Mouse (Mus musculus) heart, embryonic 14.5 days (tissue): ENCODE data around the gene Cog7. TPM values are rescaled to one million over a fixed set of nuclear protein-coding genes. Genes with fewer than 3 reads are reported as not detected.

Experiments
- ATAC-seq: fragments of 200-750 bp; cut with Nextera tagmentation; 2 replicates; pipeline ENCODE4 v1.8.0; 2017; ENCODE audit warnings: low read depth, moderate TSS enrichment; ENCODE audit not compliant: insufficient number of reproducible peaks, insufficient read depth, low FRiP score
- H3K27ac ChIP-seq, 2 experiments: fragments of 200-500 bp in 1 of 2; fragments of 300-500 bp in 1 of 2; sonication (generic) in 1 of 2; replicated peaks in 1 of 2; 2 replicates each; pipeline ENCODE4 v1.5.1; 2012 to 2014; ENCODE audit warnings: low read depth in 2 of 2, low read length in 2 of 2, control low read depth in 1 of 2, mild to moderate bottlenecking in 1 of 2, mixed read lengths in 1 of 2; ENCODE audit not compliant: control insufficient read depth in 1 of 2, insufficient read depth in 1 of 2
- H3K27me3 ChIP-seq: fragments of 300-500 bp; sonication (generic); 2 replicates; pipeline ENCODE4 v1.6.1; 2014; ENCODE audit warnings: mild to moderate bottlenecking, low read length, control low read depth; ENCODE audit not compliant: control insufficient read depth, insufficient read depth
- H3K36me3 ChIP-seq: fragments of 300-500 bp; sonication (generic); 2 replicates; pipeline ENCODE4 v1.6.1; 2014; ENCODE audit warnings: mild to moderate bottlenecking, control low read depth, low read length, mixed read lengths; ENCODE audit not compliant: control insufficient read depth, insufficient read depth
- H3K4me1 ChIP-seq, 2 experiments: fragments of 200-500 bp in 1 of 2; fragments of 300-500 bp in 1 of 2; sonication (generic) in 1 of 2; 2 replicates each; pipeline ENCODE4 v1.6.1; 2012 to 2014; ENCODE audit warnings: low read length in 2 of 2, control low read depth in 1 of 2, mixed read lengths in 1 of 2; ENCODE audit not compliant: control insufficient read depth in 2 of 2, insufficient read depth in 2 of 2
- H3K4me2 ChIP-seq: fragments of 300-500 bp; sonication (generic); 2 replicates; pipeline ENCODE4 v1.6.1; 2014; ENCODE audit warnings: mild to moderate bottlenecking, low read length
- H3K4me3 ChIP-seq, 2 experiments: fragments of 200-500 bp in 1 of 2; fragments of 300-500 bp in 1 of 2; sonication (generic) in 1 of 2; 2 replicates each; pipeline ENCODE4 v1.5.1; 2012 to 2014; ENCODE audit warnings: low read length in 2 of 2, mild to moderate bottlenecking in 2 of 2, control low read depth in 1 of 2, low read depth in 1 of 2, moderate library complexity in 1 of 2; ENCODE audit not compliant: control insufficient read depth in 1 of 2, insufficient read depth in 1 of 2
- H3K9ac ChIP-seq: fragments of 300-500 bp; sonication (generic); 2 replicates; pipeline ENCODE4 v1.6.1; 2014; ENCODE audit warnings: mild to moderate bottlenecking, low read length
- H3K9me3 ChIP-seq: fragments of 300-500 bp; sonication (generic); 2 replicates; pipeline ENCODE4 v1.6.1; 2016; ENCODE audit warnings: low read length, control low read depth; ENCODE audit not compliant: control insufficient read depth
- WGBS: fragments of 180-500 bp; shearing (Covaris S2); extraction: QIAGEN DNeasy Blood & Tissue Kit; methylation state at CpG from one replicate; pipeline ENCODE4 v1.1.7; 2014; 5-methylcytosine and 5-hydroxymethylcytosine counted together
- polyA plus RNA-seq: library from polyadenylated mRNA; unstranded; fragments of >200 nt; fragmentation: Nextera tagmentation; extraction: Ambion mirVana; gene quantifications from 2 replicates; pipeline ENCODE4 v1.2.1, GENCODE M21; 2014

The Cog7 gene
- polyA plus RNA-seq, 1 experiment from 2014 or later, result 18.3 TPM

DNA sequence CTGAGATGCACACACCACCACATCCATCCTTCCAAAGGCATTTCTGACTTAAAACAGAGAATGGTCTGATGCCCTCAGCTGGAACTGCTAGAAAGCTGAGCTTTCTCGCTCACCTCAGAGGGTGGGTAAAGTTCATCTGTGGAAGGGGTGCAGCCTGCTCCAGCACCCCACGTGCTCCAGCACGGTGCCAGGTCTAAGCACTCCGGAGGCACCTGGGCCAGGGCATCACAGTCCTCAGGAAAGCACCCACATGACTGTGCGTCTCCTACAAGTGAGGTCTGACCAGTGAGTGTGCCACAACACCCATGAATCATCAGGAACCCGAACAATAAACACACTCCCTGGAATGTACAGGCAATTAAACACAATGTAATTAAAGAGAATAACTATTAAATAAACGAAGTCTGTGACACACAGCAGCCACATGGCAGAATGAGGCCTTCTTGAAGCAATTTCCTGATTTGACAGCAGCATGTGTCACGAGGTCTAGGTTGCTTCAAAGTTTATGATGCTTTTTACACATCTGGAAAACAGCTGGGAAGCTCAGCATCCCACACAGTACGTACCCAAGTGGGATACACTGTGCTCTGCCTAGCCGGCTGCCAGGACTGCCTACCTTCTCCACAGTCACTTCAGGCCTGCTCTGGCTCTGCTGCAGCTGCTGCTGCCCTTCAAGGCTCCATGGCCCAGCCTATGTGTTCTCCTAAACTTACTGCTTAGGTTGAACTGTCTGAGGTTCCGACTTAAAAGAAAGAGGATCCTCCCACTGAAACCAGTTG is 26.4 kb downstream of the Cog7 start:
- Histone ChIP-seq H3K27me3 (no peaks in the 10 kb centered on the region), H3K4me2 (no peak overlapping the region), H3K9me3 (no peaks in the 10 kb centered on the region), H3K9ac (no peak overlapping the region), H3K36me3 (peaks cover 29% of the 10 kb centered on the region), H3K27ac (no peak overlapping the region), H3K4me3 (no peak overlapping the region), H3K4me1 (no peaks in the 10 kb centered on the region)
- WGBS, result 88% methylated on average over 11 of the region's 11 CpGs
- no peak for ATAC-seq

DNA sequence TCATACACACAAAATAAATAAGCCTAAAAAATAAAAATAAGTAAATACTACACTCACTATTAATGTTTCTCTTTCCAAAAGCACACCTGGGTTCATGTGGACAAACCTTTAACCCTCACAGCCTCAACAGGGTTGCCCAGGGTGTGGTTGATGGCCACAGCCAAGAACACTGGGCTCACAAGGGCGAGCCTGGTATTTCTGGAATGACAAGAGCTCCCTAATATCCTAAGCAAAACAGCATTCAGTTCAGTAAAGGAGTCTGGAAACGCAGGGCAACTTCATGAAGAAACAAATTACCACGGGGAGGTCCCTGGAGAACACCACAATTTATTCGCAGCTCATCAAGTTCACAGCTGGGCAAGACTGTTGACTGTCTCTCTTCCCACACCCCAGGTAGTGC is 34.0 kb downstream of the Cog7 start:
- Histone ChIP-seq H3K27ac (no peak overlapping the region), H3K36me3 (peaks cover 12% of the 10 kb centered on the region), H3K4me1 (peaks cover 0 to 5% of the 10 kb centered on the region in 2 experiments; a peak in 1 of 4 replicates), H3K9ac (no peak overlapping the region), H3K9me3 (no peaks in the 10 kb centered on the region), H3K27me3 (no peaks in the 10 kb centered on the region), H3K4me3 (no peak overlapping the region), H3K4me2 (no peak overlapping the region)
- 50% methylated on average over 4 of the region's 4 CpGs for WGBS
- ATAC-seq, result no peak

DNA sequence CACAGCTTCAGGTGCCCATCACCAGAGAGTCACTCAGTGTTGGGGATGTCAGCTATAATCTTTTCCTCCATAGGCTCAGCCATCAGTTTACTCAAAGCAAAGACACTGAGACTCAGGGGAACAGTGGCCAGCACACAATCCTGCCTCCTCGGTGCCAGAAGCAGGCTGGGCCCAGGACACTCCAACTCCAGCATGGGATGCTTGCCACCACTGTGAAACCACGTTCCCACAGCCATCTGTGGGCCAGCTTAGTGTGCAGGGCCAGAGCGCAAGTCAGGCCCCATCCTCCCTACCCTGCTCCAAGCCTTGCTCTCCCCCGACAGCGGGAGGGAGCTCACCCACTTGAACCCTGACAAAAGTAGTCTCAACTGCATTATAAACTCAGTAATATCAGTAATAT is 35.3 kb downstream of the Cog7 start:
- Histone ChIP-seq H3K27me3 (no peaks in the 10 kb centered on the region), H3K4me2 (no peak overlapping the region), H3K4me1 (peaks cover 9 to 11% of the 10 kb centered on the region in 2 experiments; a peak in 3 of 4 replicates), H3K4me3 (no peak overlapping the region), H3K9me3 (no peaks in the 10 kb centered on the region), H3K27ac (no peak overlapping the region), H3K36me3 (peaks cover 10% of the 10 kb centered on the region), H3K9ac (no peak overlapping the region)
- ATAC-seq, result no peak
- 76% methylated on average over 5 of the region's 5 CpGs for WGBS

DNA sequence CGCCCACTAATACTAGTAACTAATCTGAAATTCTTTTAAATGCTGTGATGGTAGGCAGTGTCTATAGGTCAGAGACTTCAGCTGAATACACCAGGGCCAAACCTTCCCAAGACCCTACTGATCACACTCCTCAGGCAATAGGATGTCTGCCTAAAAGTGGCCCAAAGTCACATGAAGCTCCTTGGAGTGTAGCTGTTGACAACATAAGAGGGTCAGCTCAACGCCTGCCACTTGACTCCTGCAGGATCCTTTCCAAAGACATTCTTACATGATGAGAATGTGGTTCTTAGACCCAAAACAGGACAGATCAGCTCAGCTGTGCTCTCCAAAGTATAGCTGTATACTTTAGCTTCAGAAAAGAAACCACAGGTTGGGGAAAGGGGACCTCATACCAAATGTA is 39.1 kb downstream of the Cog7 start:
- no peak overlapping the region for H3K4me3 ChIP-seq
- H3K36me3 ChIP-seq, result 0 out of 2 replicates have a peak, but pooled peaks cover 4% of the 10 kb centered on the region
- no peak overlapping the region for H3K27ac ChIP-seq
- H3K4me2 ChIP-seq, result no peak overlapping the region
- peaks cover 9 to 31% of the 10 kb centered on the region in 2 experiments for H3K4me1 ChIP-seq
- 68% methylated on average over 2 of the region's 2 CpGs for WGBS
- H3K9ac ChIP-seq, result no peak overlapping the region
- peak; percentile 54; the same call in 1 of the 2 replicates for ATAC-seq
- no peaks in the 10 kb centered on the region for H3K27me3 ChIP-seq
- no peaks in the 10 kb centered on the region for H3K9me3 ChIP-seq

DNA sequence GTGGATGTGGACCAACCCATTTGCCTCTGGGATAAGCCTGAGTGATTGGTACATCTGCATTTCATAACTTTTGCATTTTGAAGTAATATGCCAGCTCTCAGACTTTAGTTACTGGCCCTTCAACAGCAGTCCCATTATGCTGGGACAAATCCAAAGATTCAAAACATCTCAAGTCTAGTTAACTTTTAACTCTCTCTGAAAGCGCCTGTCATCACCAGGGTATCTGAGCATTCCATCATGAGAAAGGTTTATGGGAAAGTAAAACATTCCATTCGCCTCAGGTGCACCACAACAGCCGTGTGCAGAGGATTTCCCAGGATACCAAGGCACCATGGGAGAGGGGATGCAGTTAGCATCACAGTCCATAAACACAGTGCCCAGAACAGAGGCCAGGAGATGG is 39.9 kb downstream of the Cog7 start:
- H3K4me2 ChIP-seq, result no peak overlapping the region
- no peak overlapping the region for H3K4me3 ChIP-seq
- peaks cover 15 to 39% of the 10 kb centered on the region in 2 experiments for H3K4me1 ChIP-seq
- H3K27me3 ChIP-seq, result no peaks in the 10 kb centered on the region
- H3K27ac ChIP-seq, result no peak overlapping the region
- ATAC-seq, result no peak
- no peaks in the 10 kb centered on the region for H3K9me3 ChIP-seq
- H3K9ac ChIP-seq, result no peak overlapping the region
- 79% methylated on average over 3 of the region's 3 CpGs for WGBS
- 0 out of 2 replicates have a peak, but pooled peaks cover 4% of the 10 kb centered on the region for H3K36me3 ChIP-seq

DNA sequence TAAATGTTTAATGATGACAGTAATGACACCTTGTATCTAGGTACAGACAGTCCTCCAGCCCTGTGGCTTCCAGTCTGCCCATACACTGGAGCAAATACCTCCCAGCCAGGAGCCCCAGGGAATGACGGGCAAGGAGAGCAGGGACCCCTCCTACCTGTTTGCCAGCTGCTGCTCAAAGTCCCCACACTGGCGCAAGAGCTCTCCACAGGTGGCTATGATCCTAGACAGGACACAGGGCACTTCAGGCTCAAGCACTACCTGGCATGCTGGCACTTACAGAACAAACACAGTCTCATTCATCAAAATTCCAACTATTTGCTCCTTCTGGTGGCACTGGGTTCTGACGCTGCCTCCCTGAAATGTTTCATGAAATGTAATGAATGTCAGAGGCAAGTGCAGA is 40.5 kb downstream of the Cog7 start:
- Histone ChIP-seq H3K9me3 (no peaks in the 10 kb centered on the region), H3K9ac (0 out of 2 replicates have a peak overlapping the region, but pooled peaks have one; percentile 11), H3K4me1 (peaks cover 20 to 45% of the 10 kb centered on the region in 2 experiments), H3K4me3 (no peak overlapping the region), H3K27me3 (no peaks in the 10 kb centered on the region), H3K4me2 (no peak overlapping the region), H3K27ac (no peak overlapping the region), H3K36me3 (0 out of 2 replicates have a peak, but pooled peaks cover 4% of the 10 kb centered on the region)
- ATAC-seq, result no peak
- 61% methylated on average over 3 of the region's 3 CpGs for WGBS

DNA sequence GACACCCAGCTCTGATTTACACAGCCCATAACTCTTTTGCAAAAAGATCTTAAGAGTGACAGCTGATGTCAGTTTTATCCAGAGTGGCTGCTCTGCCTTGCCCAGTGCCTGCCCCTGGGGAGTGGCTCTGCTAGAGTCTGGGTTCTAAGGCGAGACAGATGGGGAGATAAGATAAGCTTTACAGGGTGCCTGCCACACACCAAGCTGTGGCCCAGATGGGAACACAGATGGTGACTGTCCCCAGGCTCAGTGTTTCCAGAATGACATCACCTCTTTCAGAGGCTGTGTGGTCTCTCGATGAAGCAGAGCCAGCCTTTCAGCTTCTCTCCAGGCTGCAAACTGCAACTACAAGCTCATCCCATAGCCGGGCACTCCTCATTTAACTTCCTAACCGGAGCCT is 41.8 kb downstream of the Cog7 start:
- Histone ChIP-seq H3K27ac (no peak overlapping the region), H3K9me3 (no peaks in the 10 kb centered on the region), H3K36me3 (0 out of 2 replicates have a peak, but pooled peaks cover 12% of the 10 kb centered on the region), H3K4me2 (no peak overlapping the region), H3K27me3 (no peaks in the 10 kb centered on the region), H3K9ac (no peak overlapping the region), H3K4me1 (peaks cover 25 to 51% of the 10 kb centered on the region in 2 experiments), H3K4me3 (no peak overlapping the region)
- WGBS, result 30% methylated on average over 4 of the region's 4 CpGs
- ATAC-seq, result no peak
